Mouse (Mus musculus) olfactory bulb, adult 2 months (tissue): Measurements from ENCODE around the gene Crip1.

Experiments
- CTCF ChIP-seq: fragments of 200-500 bp; IDR thresholded peaks from 2 replicates; pipeline ENCODE4 v1.5.1; 2012; ENCODE audit warnings: low read depth, mild to moderate bottlenecking, low read length, moderate library complexity; ENCODE audit not compliant: insufficient read depth
- POLR2A ChIP-seq: fragments of 200-500 bp; IDR thresholded peaks from 2 replicates; pipeline ENCODE4 v1.6.1; 2012; ENCODE audit warnings: mild to moderate bottlenecking, low read depth, low read length, moderate library complexity; ENCODE audit not compliant: insufficient read depth

- TF ChIP-seq CTCF (peak; percentile 96), POLR2A (no peak)
These were observed 9.9 kb downstream of the Crip1 start, which contains the start of gene Tedc1 for GRCm38 (mm10) chr12:113155887-113156539.
